Mouse (Mus musculus) embryonic fibroblast, embryonic 13.5 days (primary cell): Measurements from ENCODE around the gene Tlx3.

ENCODE experiments used
- CTCF ChIP-seq: IDR thresholded peaks from 2 replicates; pipeline ENCODE4 v1.5.1; 2011; ENCODE audit warnings: mild to moderate bottlenecking, control low read depth, low read length, moderate library complexity, borderline replicate concordance; ENCODE audit not compliant: insufficient read depth
- POLR2A ChIP-seq: IDR thresholded peaks from 2 replicates; pipeline ENCODE4 v1.6.1; 2011; ENCODE audit warnings: low read depth, mild to moderate bottlenecking, control low read depth, low read length, moderate library complexity

GRCm38 (mm10) chr11:33175768-33176167, 27.6 kb downstream of the Tlx3 start:
- TF ChIP-seq POLR2A = no peak
- no peak for TF ChIP-seq CTCF
